Mouse (Mus musculus) bone marrow, adult 2 months (tissue): ENCODE measurements at regions not wholly inside any gene's neighbourhood (a gene's known extent, or its start where the extent isn't known, plus 50 kb on each side); places are given as distances from the start of the nearest gene placed in this dataset.

Source experiments
- CTCF ChIP-seq: fragments of 200-500 bp; IDR thresholded peaks from 2 replicates; pipeline ENCODE4 v1.5.1; 2011; ENCODE audit warnings: low read length, control low read depth; ENCODE audit not compliant: control insufficient read depth, insufficient read depth
- POLR2A ChIP-seq: fragments of 200-500 bp; IDR thresholded peaks from 2 replicates; pipeline ENCODE4 v1.6.1; 2011; ENCODE audit warnings: low read depth, mild to moderate bottlenecking, control low read depth, low read length, borderline replicate concordance; ENCODE audit not compliant: control insufficient read depth

DNA sequence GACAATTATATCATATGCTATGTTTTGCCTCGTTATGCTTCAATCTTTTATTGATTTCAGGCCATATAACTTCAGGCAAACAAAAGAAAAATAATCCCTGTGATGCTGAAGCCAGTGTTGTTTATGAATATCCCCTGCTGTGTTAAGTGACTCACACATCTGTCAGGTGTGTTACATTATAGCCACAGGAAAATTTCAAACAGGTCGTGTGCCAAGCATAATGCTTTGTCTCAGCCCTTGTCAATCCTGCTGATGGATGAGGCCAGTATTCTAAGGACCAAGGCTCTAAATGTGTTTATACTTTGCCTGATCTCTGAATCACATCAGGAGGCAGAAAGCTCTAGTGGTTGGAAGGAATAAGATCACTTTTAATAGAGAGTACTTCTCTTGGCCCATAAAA, 191.1 kb upstream of the Foxg1 start:
- TF ChIP-seq CTCF: no peak
- no peak for TF ChIP-seq POLR2A
